Mouse (Mus musculus) lung, adult 18-20 months (tissue): ENCODE data around the gene Hdhd3.

Experiments
- DNase-seq, 2 experiments: peaks; one replicate each; pipeline ENCODE4 v3.0.0; 2022; ENCODE audit warnings: mixed read lengths in 2 of 2

Hdhd3 gene

GRCm38 (mm10) chr4:62503374-62503970 lies at the start of gene Hdhd3:
Hdhd3 (minus strand) TSS chr4:62503467.
- DNase-seq = no peak

DNA sequence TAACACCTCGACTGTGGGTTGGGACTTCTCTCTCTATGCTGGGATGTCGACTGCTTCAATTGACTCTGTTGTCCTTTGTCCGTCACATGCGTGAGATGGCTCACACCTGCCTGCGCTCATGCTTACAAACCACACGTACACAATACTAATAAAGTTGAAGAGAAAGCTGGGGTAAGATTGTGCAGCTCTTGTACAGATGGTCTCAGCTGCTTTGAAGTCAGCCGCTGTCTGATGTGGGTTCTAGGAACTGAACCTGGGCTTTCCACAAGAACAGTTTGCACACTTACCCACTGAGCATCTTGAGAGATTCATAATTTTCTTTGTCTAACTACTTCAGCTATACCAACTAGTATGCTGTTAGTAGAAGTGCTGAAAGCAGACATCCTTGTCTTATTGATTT lies 48.7 kb upstream of the Hdhd3 start:
- DNase-seq = no peak

- no peak for DNase-seq
Observed at GRCm38 (mm10) chr4:62544801-62545200, 41.5 kb upstream of the Hdhd3 start.

DNA sequence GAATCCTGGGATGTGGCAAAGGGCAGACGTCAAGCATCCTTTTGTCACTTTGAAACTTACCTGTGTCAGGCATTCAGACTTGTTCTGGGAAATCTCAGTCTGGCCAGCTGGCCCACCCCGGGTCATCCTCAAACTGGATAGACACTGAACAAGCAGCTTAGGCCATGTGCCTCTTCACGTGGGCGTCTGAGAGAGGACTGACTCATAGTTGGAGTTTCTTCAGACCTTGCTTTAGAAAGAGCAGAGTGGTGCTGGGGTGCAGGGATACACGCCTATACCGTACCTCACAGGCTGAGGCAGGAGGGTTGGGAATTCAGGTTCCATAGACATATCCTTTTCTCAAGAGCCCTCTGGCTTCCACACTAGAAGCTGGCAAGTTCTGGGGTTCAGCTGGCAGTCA lies 40.5 kb upstream of the Hdhd3 start:
- DNase-seq = no peak

DNA sequence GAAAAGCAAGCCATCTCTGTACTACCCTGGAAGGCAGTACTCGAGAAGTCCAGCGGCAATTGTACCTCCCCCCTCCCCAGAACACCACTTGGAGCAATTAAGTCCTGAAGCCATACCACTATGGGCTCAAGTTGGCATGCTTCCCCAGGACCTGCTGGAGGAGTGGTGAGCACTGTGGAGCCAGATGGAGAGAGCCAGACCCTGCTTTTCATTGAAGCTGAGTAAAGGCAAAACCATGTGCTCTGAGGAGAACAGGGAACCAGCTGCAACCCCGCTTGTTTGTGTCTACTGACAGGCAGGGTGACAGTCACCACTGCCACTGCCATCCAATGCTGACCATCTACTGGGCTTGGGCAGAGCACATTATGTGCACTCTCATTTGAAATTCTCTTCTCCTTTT lies 38.5 kb upstream of the Hdhd3 start:
- no peak for DNase-seq

DNA sequence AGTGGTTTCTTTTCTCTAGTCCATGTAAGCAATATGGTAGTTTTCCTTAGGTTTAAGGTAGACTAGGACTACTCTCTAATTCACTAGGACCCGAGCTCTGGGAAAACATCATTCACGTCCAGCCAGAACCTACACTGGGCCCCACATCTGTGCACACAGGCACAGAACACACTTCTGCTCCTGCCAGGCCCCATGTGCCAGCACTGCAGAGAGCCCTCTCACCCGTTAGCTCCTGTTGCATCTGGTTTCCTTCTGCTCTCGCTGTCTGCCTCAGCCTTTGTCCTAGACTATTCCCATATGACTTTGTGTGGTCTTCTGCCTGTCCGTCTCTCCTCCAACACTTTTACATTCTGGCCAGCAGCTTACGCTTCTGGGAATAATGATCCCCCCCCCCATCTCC lies 30.5 kb upstream of the Hdhd3 start:
- DNase-seq = no peak

- DNase-seq = no peak
Observed at GRCm38 (mm10) chr4:62527655-62528054, 24.4 kb upstream of the Hdhd3 start.

- no peak for DNase-seq
Observed at GRCm38 (mm10) chr4:62526256-62526655, 23.0 kb upstream of the Hdhd3 start.

DNA sequence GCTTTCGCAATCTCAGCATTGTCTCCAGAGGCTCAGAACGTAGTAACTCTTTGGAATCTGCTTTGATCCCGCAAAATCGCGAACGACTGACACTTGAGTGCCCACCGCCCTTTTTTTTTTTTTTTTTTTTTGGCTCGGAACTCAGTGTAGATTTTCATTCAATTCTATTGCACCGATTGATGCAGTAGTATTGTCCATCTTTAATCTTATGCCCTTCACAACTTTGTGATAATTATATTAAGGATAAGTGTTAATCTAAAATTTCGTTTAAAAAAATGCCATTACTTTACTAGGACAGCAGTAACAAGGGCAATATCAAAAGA lies 22.2 kb upstream of the Hdhd3 start:
- DNase-seq = no peak

- peak; percentile 96 to 98 for DNase-seq
Observed at GRCm38 (mm10) chr4:62524651-62525488, 21.6 kb upstream of the Hdhd3 start, which contains the start of the genes Pole3 and 4933430I17Rik. Pole3 (minus strand) TSS chr4:62525068. 4933430I17Rik (plus strand) TSS chr4:62525369.

GRCm38 (mm10) chr4:62520892-62521400 lies 17.7 kb upstream of the Hdhd3 start:
- DNase-seq = no peak

DNA sequence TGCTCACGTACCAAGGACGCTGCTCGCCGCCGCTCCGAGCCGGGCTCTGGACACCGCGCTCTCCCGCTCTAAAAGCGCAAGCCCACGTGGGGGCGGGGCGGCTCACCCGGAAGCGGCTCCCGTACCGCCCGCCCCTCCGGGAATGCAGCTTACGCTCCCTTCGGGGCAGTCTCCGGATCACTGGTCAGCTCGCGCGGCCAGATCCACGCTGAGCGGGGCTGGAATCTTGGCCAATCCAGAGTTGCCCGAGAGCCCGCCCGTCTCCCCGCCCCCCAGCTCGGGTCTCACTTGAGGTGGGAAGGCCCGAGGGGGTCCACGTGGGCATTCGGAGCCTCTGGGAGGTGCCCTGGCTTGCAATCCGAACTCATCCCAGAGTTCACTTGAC lies 16.6 kb upstream of the Hdhd3 start, which contains the start of gene Alad:
Gene Alad (minus strand): TSS at position 70 of the 385 bp plus-strand sequence.
- peak; percentile 89 to 93 for DNase-seq

GRCm38 (mm10) chr4:62519122-62519848 lies 16.0 kb upstream of the Hdhd3 start:
- DNase-seq = no peak

DNA sequence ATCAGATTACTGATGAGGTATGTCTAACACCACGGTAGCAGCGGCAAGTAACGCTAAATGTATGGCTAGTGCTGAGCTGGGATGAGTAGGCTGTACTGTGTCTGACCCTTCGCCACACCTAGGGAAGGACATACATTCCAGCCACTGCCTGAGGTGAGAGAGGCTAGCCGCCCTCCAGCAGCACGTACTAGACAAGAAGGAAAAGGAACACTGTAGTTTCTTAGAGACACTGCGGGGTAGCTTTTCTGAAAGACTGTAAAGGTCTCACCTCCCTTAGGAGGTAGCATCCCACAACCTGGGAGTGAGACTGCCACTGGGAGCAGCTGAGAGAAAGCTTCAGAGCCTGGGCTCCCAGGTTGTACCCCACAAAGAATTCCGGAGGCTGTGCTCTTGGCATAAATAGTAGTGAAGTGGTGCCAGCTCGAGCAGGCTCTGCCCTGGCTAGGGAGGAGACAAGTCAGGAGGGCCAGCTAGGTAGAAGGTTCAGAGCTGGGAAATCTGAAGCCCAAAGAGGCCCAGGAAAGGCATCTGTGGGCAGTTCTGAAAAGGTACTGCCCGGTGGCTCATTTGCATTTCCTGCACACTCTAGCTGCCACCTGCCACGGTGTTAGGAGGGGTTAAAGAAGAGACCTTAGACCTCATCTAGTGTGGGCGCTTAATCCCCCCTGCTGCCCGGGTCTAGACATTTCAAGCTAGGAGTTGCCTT lies 15.3 kb upstream of the Hdhd3 start:
- DNase-seq = peak; percentile 63 to 67

DNA sequence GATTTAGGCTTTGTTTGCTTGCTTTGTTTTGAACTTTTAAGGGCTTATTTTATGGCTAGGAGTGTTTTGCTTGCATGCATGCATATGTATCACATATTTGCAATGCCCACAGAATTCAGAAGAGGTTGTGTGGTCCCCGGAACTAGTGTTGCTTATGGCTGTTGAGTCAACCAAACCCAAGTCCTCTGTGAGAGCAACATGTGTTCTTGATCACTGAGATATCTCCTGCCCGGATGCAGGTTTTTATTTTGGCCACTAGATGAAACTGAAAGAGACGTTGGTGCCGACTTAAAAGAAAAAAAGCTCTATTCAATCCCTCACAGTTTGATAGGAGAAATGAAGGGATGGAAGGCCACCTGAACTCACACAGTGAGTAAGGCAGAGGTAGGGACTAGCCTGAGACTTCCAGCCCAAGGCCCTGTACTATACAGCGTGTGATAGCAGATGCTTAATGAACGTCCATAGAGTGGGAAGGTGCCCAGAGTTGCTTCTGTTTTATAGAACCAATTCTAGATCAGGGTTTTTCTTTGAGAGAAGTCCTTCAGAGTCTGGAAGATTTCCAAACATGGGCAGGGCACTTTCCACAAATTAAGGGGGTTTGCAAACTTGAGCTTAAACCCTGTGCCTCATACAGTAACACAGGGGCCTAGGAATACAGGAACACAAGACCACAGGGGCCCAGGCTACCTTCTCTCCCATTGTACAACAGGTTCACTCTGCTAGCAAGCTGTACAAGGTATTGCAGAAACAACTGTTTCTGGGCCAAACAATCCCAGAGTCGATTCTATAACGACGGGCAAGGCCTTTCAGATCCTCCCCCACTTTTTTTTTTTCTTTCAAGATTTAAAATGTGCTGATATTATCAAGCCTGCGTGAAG lies 14.5 kb upstream of the Hdhd3 start:
- DNase-seq = no peak

- DNase-seq = peak; percentile 31 to 64
Observed at GRCm38 (mm10) chr4:62517046-62517445, 13.8 kb upstream of the Hdhd3 start.

GRCm38 (mm10) chr4:62516579-62516978 lies 13.3 kb upstream of the Hdhd3 start:
- DNase-seq = peak in 1 of 2 experiments; percentile 44

GRCm38 (mm10) chr4:62516079-62516478 lies 12.8 kb upstream of the Hdhd3 start:
- peak; percentile 44 to 55 for DNase-seq

DNA sequence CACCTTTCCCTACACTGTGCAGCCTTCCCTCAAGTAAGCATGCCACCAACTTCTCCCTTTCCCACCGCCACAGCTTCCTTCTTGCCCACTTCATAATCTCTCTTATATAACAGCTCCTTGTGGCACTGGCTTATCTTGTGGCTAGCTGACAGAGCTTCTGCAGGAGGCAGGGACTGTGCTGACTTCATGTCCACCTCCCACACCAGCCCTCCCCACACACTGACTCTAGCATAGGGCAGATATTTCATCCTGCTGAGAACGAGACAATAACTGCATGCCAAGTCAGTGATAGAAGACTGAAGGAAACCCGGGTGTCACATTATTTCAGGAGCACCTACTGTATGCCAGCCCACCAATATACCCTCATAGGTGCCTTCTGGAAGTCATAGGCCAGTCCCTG lies 12.2 kb upstream of the Hdhd3 start:
- peak in 1 of 2 experiments; percentile 30 for DNase-seq

DNA sequence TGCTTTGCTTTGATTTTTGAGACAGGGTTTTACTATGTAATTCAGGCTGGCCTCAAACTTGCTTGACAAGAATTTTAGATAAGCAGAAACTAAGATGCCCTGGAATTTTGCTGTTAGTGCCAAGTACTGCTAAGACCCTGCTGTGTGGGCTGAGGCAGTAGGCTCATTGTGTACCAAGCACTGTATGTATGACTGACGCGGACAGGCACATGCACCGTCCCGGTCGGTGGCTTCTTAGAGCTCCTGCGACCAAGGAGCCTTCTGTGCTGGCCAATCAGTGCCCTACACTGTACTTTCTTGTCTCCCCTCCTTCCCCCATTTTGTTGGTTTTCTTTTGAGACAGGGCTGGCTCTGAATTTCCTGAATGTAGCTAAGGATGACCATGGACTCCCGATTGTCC lies 11.7 kb upstream of the Hdhd3 start:
- no peak for DNase-seq

- DNase-seq = no peak
Observed at GRCm38 (mm10) chr4:62513998-62514506, 10.8 kb upstream of the Hdhd3 start.
